ENCODE assay signal across 9 mouse cellular contexts in the genomic region with DNA sequence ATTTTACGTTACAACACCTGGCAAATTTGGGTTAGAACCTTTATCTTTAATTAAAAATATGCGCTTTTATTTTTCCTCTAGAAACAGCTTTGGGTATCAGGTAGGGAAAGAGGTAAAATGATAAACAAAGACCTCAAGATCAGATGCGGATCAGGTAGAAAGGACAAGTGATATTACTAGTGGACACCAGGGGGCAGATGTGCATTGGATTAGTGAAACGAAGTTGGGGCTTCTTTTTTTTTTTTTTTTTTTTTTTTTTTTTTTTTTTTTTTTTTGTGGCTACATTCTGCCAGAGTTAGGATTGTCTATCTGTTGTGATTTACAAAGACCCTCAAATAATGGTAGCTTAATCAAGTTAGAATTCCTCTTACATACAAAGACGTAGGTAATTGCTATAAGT.
A peak's percentile ranks its signal among the peaks of the same experiment; 100 is the strongest.
DNase-seq lines count a peak whose midpoint lies in the region; ATAC-seq and TF ChIP-seq lines count a peak whose summit lies in the region.
"Had no signal": no experiment of that assay in that cellular context is flagged by ENCODE, and none has a peak within 500 bp of the region (broad histone marks: within the 10 kb centered on the region; RNA-seq: fewer than 3 reads in every experiment).

No protein-coding gene starts in this region.

- in situ Hi-C loops in ES-E14 (cut with MboI; ENCODE audit: low sequenced_read_pairs in 2 of 2, unreplicated experiment in 2 of 2): loop anchor here in 1 of 2 experiments (25.0 kb wide), 1 partner anchor 968 kb away; no protein-coding TSS in a partner anchor

- WGBS in cerebellum, adult 2 months: 40% methylated on average over 5 of the region's 5 CpGs

- no peaks in the 10 kb centered on the region for H3K9me3 ChIP-seq in ES-E14 (ENCODE audit: control insufficient read depth, insufficient read depth, low read depth, low read length)
- H3K9me3 ChIP-seq: lung, embryonic 15.5 days had no signal

- intact Hi-C loops in left cerebral cortex, postnatal 36 days (cut with DNase I): loop anchor here (10.0 kb wide), 1 partner anchor 124 kb away; no protein-coding TSS in a partner anchor

- TF ChIP-seq POLR2A in cerebellum, adult 2 months (IDR thresholded peaks at IDR 0.05; ENCODE audit: borderline replicate concordance, insufficient read depth, low read length): no peak

- TF ChIP-seq CTCF in cerebellum, adult 2 months (IDR thresholded peaks at IDR 0.05; ENCODE audit: borderline replicate concordance, insufficient read depth, low read depth, low read length): peak; percentile 13; the same call in 1 of the 2 replicates

- H3K4me1 ChIP-seq in cerebellum, adult 2 months (ENCODE audit: control insufficient read depth, insufficient read depth, low read length): no peaks in the 10 kb centered on the region
- no peaks in the 10 kb centered on the region for H3K4me1 ChIP-seq in ES-E14 (ENCODE audit: control insufficient read depth in 2 of 2, insufficient read depth in 2 of 2, low read length in 2 of 2, poor library complexity in 1 of 2)
- H3K4me1 ChIP-seq: lung, embryonic 15.5 days had no signal

- H3K4me3 ChIP-seq in cerebellum, adult 2 months (replicated peaks; ENCODE audit: insufficient read depth, low read depth, low read length): no peak overlapping the region
- no peak overlapping the region for H3K4me3 ChIP-seq in ES-E14 (ENCODE audit: insufficient read depth in 1 of 2, low read depth in 1 of 2, low read length in 2 of 2, poor library complexity in 1 of 2, severe bottlenecking in 1 of 2)
- H3K4me3 ChIP-seq: lung, embryonic 15.5 days had no signal

- no peaks in the 10 kb centered on the region for H3K36me3 ChIP-seq in ES-E14 (ENCODE audit: control insufficient read depth, insufficient read depth, low read length, poor library complexity, severe bottlenecking)
- H3K36me3 ChIP-seq: lung, embryonic 15.5 days had no signal

- peak in 1 of 2 experiments; percentile 16 for DNase-seq in cerebellum, adult 2 months
- no peak for DNase-seq in cerebellum, adult 11 months
- DNase-seq in left cerebral cortex, adult 11 months (ENCODE audit: low spot score): peak; percentile 7
- no peak for DNase-seq in left cerebral cortex, postnatal 36 days (ENCODE audit: low spot score in 2 of 2)
- DNase-seq in ES-E14 (ENCODE audit: low read depth, low spot score): peak; percentile 30
- DNase-seq in induced T-regulatory cell, adult 2 months (ENCODE audit: low read depth): peak; percentile 53
- peak; percentile 10 for DNase-seq in telencephalon, adult 2 months (ENCODE audit: low read depth, low spot score)

- no peak overlapping the region for H3K9ac ChIP-seq in ES-E14 (ENCODE audit: insufficient read depth, low read depth, low read length, poor library complexity, severe bottlenecking)
- H3K9ac ChIP-seq: lung, embryonic 15.5 days had no signal

- H3K27ac ChIP-seq in cerebellum, adult 2 months (ENCODE audit: insufficient read depth, low read length): no peak overlapping the region
- no peak overlapping the region for H3K27ac ChIP-seq in ES-E14 (ENCODE audit: insufficient read depth, low read depth, low read length, poor library complexity, severe bottlenecking)
- H3K27ac ChIP-seq: lung, embryonic 15.5 days had no signal

- no peak for ATAC-seq in monocyte, adult 5-6 weeks (replicated peaks; ENCODE audit: insufficient number of reproducible peaks, low FRiP score, low TSS enrichment, poor library complexity, severe bottlenecking)

- no peaks in the 10 kb centered on the region for H3K27me3 ChIP-seq in cerebellum, adult 2 months (ENCODE audit: control insufficient read depth, insufficient read depth, low read length)
- H3K27me3 ChIP-seq: lung, embryonic 15.5 days had no signal

TF ChIP-seq in ES-E14, 5 proteins besides CTCF, POLR2A, EP300 and RAD21:
- TF ChIP-seq ZC3H11A (IDR thresholded peaks at IDR 0.05; ENCODE audit: borderline replicate concordance, low read depth, low read length): peak; percentile 36; the same call in 1 of the 2 replicates
- no peak for TF ChIP-seq CHD2 (IDR thresholded peaks at IDR 0.05; ENCODE audit: low read depth, low read length)
- peak; percentile 99 for TF ChIP-seq ZNF384 (IDR thresholded peaks at IDR 0.05; ENCODE audit: low read depth, low read length)

Comparison
In these comparisons a context has a peak if more than half of its experiments do, and no peak if none do; other contexts are left out.
1. DNase-seq: peak in left cerebral cortex, adult 11 months (single experiment), ES-E14 (single experiment), induced T-regulatory cell, adult 2 months (single experiment) and telencephalon, adult 2 months (single experiment); none in cerebellum, adult 11 months (single experiment) and left cerebral cortex, postnatal 36 days (0 of 2).